Mouse (Mus musculus) bone marrow macrophage, adult 2 months (primary cell): Measurements from ENCODE around the gene Ifnz.
"Not testable (repeated sequence)": the region's sequence is repeated elsewhere in the genome, so short reads cannot be mapped to it uniquely, and the experiment has no call there.

Experiments used
- CTCF ChIP-seq: IDR thresholded peaks from 2 replicates; pipeline ENCODE4 v1.5.1; 2012; ENCODE audit warnings: low read depth, mild to moderate bottlenecking, low read length, moderate library complexity
- POLR2A ChIP-seq: IDR thresholded peaks from 2 replicates; pipeline ENCODE4 v1.6.1; 2012; ENCODE audit warnings: mild to moderate bottlenecking, low read depth, low read length, borderline replicate concordance

- not testable (repeated sequence) for TF ChIP-seq CTCF, POLR2A
Observed at GRCm38 (mm10) chr4:88780320-88780719, 1.6 kb upstream of the Ifnz start.
